Mouse (Mus musculus): ENCODE measurements around the gene Mydgf. TPM values are rescaled to one million over a fixed set of nuclear protein-coding genes. Genes with fewer than 3 reads are reported as not detected.

The Mydgf gene
- 10 to 100 TPM; 51.6 to 52.0 TPM for total RNA-seq (2023)

GRCm38 (mm10) chr17:56183658-56184103, at the start of gene Mydgf:
Gene Mydgf, minus strand, starts transcription at chr17:56183920.

GRCm38 (mm10) chr17:56218377-56219191, 34.9 kb upstream of the Mydgf start, which contains the start of gene Dpp9:
Gene Dpp9, minus strand, starts transcription at chr17:56218905.

GRCm38 (mm10) chr17:56162231-56162774, 21.4 kb downstream of the Mydgf start, which contains the start of gene Tnfaip8l1:
Gene Tnfaip8l1, plus strand, starts transcription at chr17:56162477.

GRCm38 (mm10) chr17:56139858-56140595, 43.7 kb downstream of the Mydgf start, which contains the start of gene Sema6b:
Gene Sema6b, minus strand, starts transcription at chr17:56140343.

Other genes starting within 250 kb of the Mydgf start
- gene Zfp119b, start 234.4 kb downstream of the Mydgf start, total RNA-seq (2023) = 1 to 10 TPM; 3.5 to 4.7 TPM
- gene Ebi3, start 231.3 kb downstream of the Mydgf start, total RNA-seq (2023) = 1 to 10 TPM; 1.0 to 1.3 TPM
- 10 to 100 TPM; 51.6 to 63.7 TPM for gene Yju2, start 224.8 kb downstream of the Mydgf start, total RNA-seq (2023)
- gene Shd, start 213.5 kb downstream of the Mydgf start, total RNA-seq (2023) = 1 to 10 TPM; 6.4 to 7.9 TPM
- not detected for gene Fsd1, start 197.4 kb downstream of the Mydgf start, total RNA-seq (2023)
- 1 to 10 TPM in 1 of 2 experiments, under 1 TPM in 1; 0.84 to 2.4 TPM for gene Stap2, start 178.3 kb downstream of the Mydgf start, total RNA-seq (2023)
- gene Mpnd, start 178.2 kb downstream of the Mydgf start, total RNA-seq (2023) = 10 to 100 TPM; 66.1 to 69.1 TPM
- gene Sh3gl1, start 147.3 kb downstream of the Mydgf start, total RNA-seq (2023) = 100 to 1,000 TPM; 125 to 126 TPM
- gene Chaf1a, start 143.5 kb downstream of the Mydgf start, total RNA-seq (2023) = 1 to 10 TPM; 3.4 to 5.1 TPM
- 10 to 100 TPM; 66.9 to 74.8 TPM for gene Ubxn6, start 108.9 kb downstream of the Mydgf start, total RNA-seq (2023)
- gene Hdgfl2, start 104.3 kb downstream of the Mydgf start, total RNA-seq (2023) = 100 to 1,000 TPM; 103 to 106 TPM
- gene Plin4, start 74.1 kb downstream of the Mydgf start, total RNA-seq (2023) = not detected
- not detected for gene Plin5, start 66.3 kb downstream of the Mydgf start, total RNA-seq (2023)
- gene Lrg1, start 61.9 kb downstream of the Mydgf start, total RNA-seq (2023) = not detected
- gene Sema6b, start 43.6 kb downstream of the Mydgf start, total RNA-seq (2023) = not detected
- gene Tnfaip8l1, start 21.4 kb downstream of the Mydgf start, total RNA-seq (2023) = 10 to 100 TPM; 13.1 to 14.9 TPM
- gene Dpp9, start 35.0 kb upstream of the Mydgf start, total RNA-seq (2023) = 10 to 100 TPM; 50.3 to 51.5 TPM
- gene Fem1a, start 72.9 kb upstream of the Mydgf start, total RNA-seq (2023) = 10 to 100 TPM; 27.4 to 27.7 TPM
- gene Ticam1, start 92.9 kb upstream of the Mydgf start, total RNA-seq (2023) = 10 to 100 TPM; 12.2 to 13.1 TPM
- 10 to 100 TPM; 14.7 to 22.4 TPM for gene Plin3, start 109.0 kb upstream of the Mydgf start, total RNA-seq (2023)
- gene Arrdc5, start 116.4 kb upstream of the Mydgf start, total RNA-seq (2023) = not detected
- gene Uhrf1, start 119.4 kb upstream of the Mydgf start, total RNA-seq (2023) = 10 to 100 TPM; 12.3 to 16.8 TPM
- gene Kdm4b, start 142.1 kb upstream of the Mydgf start, total RNA-seq (2023) = 10 to 100 TPM; 67.1 to 81.0 TPM

Measured in T-cell, adult 66 days (primary cell).